Mouse (Mus musculus): ENCODE measurements around the gene Tm4sf20. TPM values are rescaled to one million over a fixed set of nuclear protein-coding genes. Genes with fewer than 3 reads are reported as not detected.
A peak's percentile ranks its signal among the peaks of the same experiment; 100 is the strongest.

Gene Tm4sf20
- polyA plus RNA-seq, 1 experiment from 2014 or later = 0.23 TPM

GRCm38 (mm10) chr1:82791105-82791504 lies 22.8 kb upstream of the Tm4sf20 start:
- no peak overlapping the region for H3K9ac ChIP-seq (ENCODE audit: low read length)
- 87% methylated on average over 11 of the region's 11 CpGs for WGBS
- no peaks in the 10 kb centered on the region for H3K36me3 ChIP-seq (ENCODE audit: control insufficient read depth, insufficient read depth, low read length)
- H3K27me3 ChIP-seq (ENCODE audit: control insufficient read depth, insufficient read depth, low read length) = no peaks in the 10 kb centered on the region
- no peaks in the 10 kb centered on the region for H3K4me1 ChIP-seq (replicated peaks; ENCODE audit: control insufficient read depth, insufficient read depth, low read length)
- no peak for DNase-seq (ENCODE audit: low spot score)
- H3K27ac ChIP-seq (ENCODE audit: low read depth, low read length) = no peak overlapping the region
- H3K9me3 ChIP-seq (ENCODE audit: control insufficient read depth, low read length) = no peaks in the 10 kb centered on the region
- no peak overlapping the region for H3K4me3 ChIP-seq (ENCODE audit: low read depth, low read length)
- no peak overlapping the region for H3K4me2 ChIP-seq (ENCODE audit: low read depth, low read length, severe bottlenecking)
- ATAC-seq (replicated peaks; ENCODE audit: low FRiP score) = no peak

GRCm38 (mm10) chr1:82788070-82788469 lies 19.8 kb upstream of the Tm4sf20 start:
- H3K27me3 ChIP-seq (ENCODE audit: control insufficient read depth, insufficient read depth, low read length) = no peaks in the 10 kb centered on the region

GRCm38 (mm10) chr1:82787414-82787813 lies 19.2 kb upstream of the Tm4sf20 start:
- H3K9me3 ChIP-seq (ENCODE audit: control insufficient read depth, low read length) = no peaks in the 10 kb centered on the region
- no peak overlapping the region for H3K4me2 ChIP-seq (ENCODE audit: low read depth, low read length, severe bottlenecking)
- ATAC-seq (replicated peaks; ENCODE audit: low FRiP score) (peak; percentile 64), DNase-seq (ENCODE audit: low spot score) (peak; percentile 60)
- WGBS = 13% methylated on average over 2 of the region's 2 CpGs
- no peaks in the 10 kb centered on the region for H3K36me3 ChIP-seq (ENCODE audit: control insufficient read depth, insufficient read depth, low read length)
- no peaks in the 10 kb centered on the region for H3K27me3 ChIP-seq (ENCODE audit: control insufficient read depth, insufficient read depth, low read length)
- no peak overlapping the region for H3K4me3 ChIP-seq (ENCODE audit: low read depth, low read length)
- no peaks in the 10 kb centered on the region for H3K4me1 ChIP-seq (replicated peaks; ENCODE audit: control insufficient read depth, insufficient read depth, low read length)
- no peak overlapping the region for H3K27ac ChIP-seq (ENCODE audit: low read depth, low read length)
- H3K9ac ChIP-seq (ENCODE audit: low read length) = no peak overlapping the region

More at GRCm38 (mm10) chr1:82788070-82788469, 19.8 kb upstream of the Tm4sf20 start:
- no peak overlapping the region for H3K4me3 ChIP-seq (ENCODE audit: low read depth, low read length)
- no peaks in the 10 kb centered on the region for H3K4me1 ChIP-seq (replicated peaks; ENCODE audit: control insufficient read depth, insufficient read depth, low read length)
- H3K36me3 ChIP-seq (ENCODE audit: control insufficient read depth, insufficient read depth, low read length) = no peaks in the 10 kb centered on the region
- no peak overlapping the region for H3K4me2 ChIP-seq (ENCODE audit: low read depth, low read length, severe bottlenecking)
- DNase-seq (ENCODE audit: low spot score) (no peak), ATAC-seq (replicated peaks; ENCODE audit: low FRiP score) (no peak)
- H3K9me3 ChIP-seq (ENCODE audit: control insufficient read depth, low read length) = no peaks in the 10 kb centered on the region
- WGBS = 85% methylated on average over 7 of the region's 7 CpGs
- H3K9ac ChIP-seq (ENCODE audit: low read length) = no peak overlapping the region
- no peak overlapping the region for H3K27ac ChIP-seq (ENCODE audit: low read depth, low read length)

- no peak overlapping the region for H3K27ac ChIP-seq (ENCODE audit: low read depth, low read length)
- H3K36me3 ChIP-seq (ENCODE audit: control insufficient read depth, insufficient read depth, low read length) = no peaks in the 10 kb centered on the region
- ATAC-seq (replicated peaks; ENCODE audit: low FRiP score) (no peak), DNase-seq (ENCODE audit: low spot score) (no peak)
- no peak overlapping the region for H3K4me3 ChIP-seq (ENCODE audit: low read depth, low read length)
- WGBS = 75% methylated on average over 6 of the region's 6 CpGs
- H3K9ac ChIP-seq (ENCODE audit: low read length) = no peak overlapping the region
- H3K27me3 ChIP-seq (ENCODE audit: control insufficient read depth, insufficient read depth, low read length) = no peaks in the 10 kb centered on the region
- H3K4me1 ChIP-seq (replicated peaks; ENCODE audit: control insufficient read depth, insufficient read depth, low read length) = no peaks in the 10 kb centered on the region
- H3K4me2 ChIP-seq (ENCODE audit: low read depth, low read length, severe bottlenecking) = no peak overlapping the region
- no peaks in the 10 kb centered on the region for H3K9me3 ChIP-seq (ENCODE audit: control insufficient read depth, low read length)
Observed at GRCm38 (mm10) chr1:82785546-82785945, 17.3 kb upstream of the Tm4sf20 start.

GRCm38 (mm10) chr1:82783559-82783958 lies 15.3 kb upstream of the Tm4sf20 start:
- Histone ChIP-seq H3K27ac (ENCODE audit: low read depth, low read length) (no peak overlapping the region), H3K9me3 (ENCODE audit: control insufficient read depth, low read length) (no peaks in the 10 kb centered on the region), H3K4me3 (ENCODE audit: low read depth, low read length) (no peak overlapping the region), H3K4me1 (replicated peaks; ENCODE audit: control insufficient read depth, insufficient read depth, low read length) (no peaks in the 10 kb centered on the region), H3K4me2 (ENCODE audit: low read depth, low read length, severe bottlenecking) (no peak overlapping the region), H3K9ac (ENCODE audit: low read length) (no peak overlapping the region), H3K27me3 (ENCODE audit: control insufficient read depth, insufficient read depth, low read length) (no peaks in the 10 kb centered on the region), H3K36me3 (ENCODE audit: control insufficient read depth, insufficient read depth, low read length) (no peaks in the 10 kb centered on the region)
- ATAC-seq (replicated peaks; ENCODE audit: low FRiP score) (no peak), DNase-seq (ENCODE audit: low spot score) (no peak)
- 67% methylated on average over 3 of the region's 3 CpGs for WGBS

GRCm38 (mm10) chr1:82779388-82779966 lies 11.2 kb upstream of the Tm4sf20 start:
- H3K4me2 ChIP-seq (ENCODE audit: low read depth, low read length, severe bottlenecking) = no peak overlapping the region
- no peaks in the 10 kb centered on the region for H3K36me3 ChIP-seq (ENCODE audit: control insufficient read depth, insufficient read depth, low read length)
- ATAC-seq (replicated peaks; ENCODE audit: low FRiP score) (no peak), DNase-seq (ENCODE audit: low spot score) (no peak)
- H3K27ac ChIP-seq (ENCODE audit: low read depth, low read length) = no peak overlapping the region
- H3K4me1 ChIP-seq (replicated peaks; ENCODE audit: control insufficient read depth, insufficient read depth, low read length) = no peaks in the 10 kb centered on the region
- no peak overlapping the region for H3K4me3 ChIP-seq (ENCODE audit: low read depth, low read length)
- no peaks in the 10 kb centered on the region for H3K27me3 ChIP-seq (ENCODE audit: control insufficient read depth, insufficient read depth, low read length)
- 90% methylated on average over 6 of the region's 6 CpGs for WGBS
- no peak overlapping the region for H3K9ac ChIP-seq (ENCODE audit: low read length)
- no peaks in the 10 kb centered on the region for H3K9me3 ChIP-seq (ENCODE audit: control insufficient read depth, low read length)

GRCm38 (mm10) chr1:82775293-82775692 lies 7.0 kb upstream of the Tm4sf20 start:
- H3K4me2 ChIP-seq (ENCODE audit: low read depth, low read length, severe bottlenecking) = no peak overlapping the region
- H3K4me1 ChIP-seq (replicated peaks; ENCODE audit: control insufficient read depth, insufficient read depth, low read length) = no peaks in the 10 kb centered on the region
- H3K27me3 ChIP-seq (ENCODE audit: control insufficient read depth, insufficient read depth, low read length) = no peaks in the 10 kb centered on the region
- H3K9ac ChIP-seq (ENCODE audit: low read length) = no peak overlapping the region
- no peak overlapping the region for H3K27ac ChIP-seq (ENCODE audit: low read depth, low read length)
- ATAC-seq (replicated peaks; ENCODE audit: low FRiP score) (no peak), DNase-seq (ENCODE audit: low spot score) (no peak)
- H3K9me3 ChIP-seq (ENCODE audit: control insufficient read depth, low read length) = no peaks in the 10 kb centered on the region
- H3K4me3 ChIP-seq (ENCODE audit: low read depth, low read length) = no peak overlapping the region
- H3K36me3 ChIP-seq (ENCODE audit: control insufficient read depth, insufficient read depth, low read length) = no peaks in the 10 kb centered on the region
- 90% methylated on average over 4 of the region's 4 CpGs for WGBS

GRCm38 (mm10) chr1:82773208-82773607 lies 4.9 kb upstream of the Tm4sf20 start:
- H3K36me3 ChIP-seq (ENCODE audit: control insufficient read depth, insufficient read depth, low read length) = no peaks in the 10 kb centered on the region
- DNase-seq (ENCODE audit: low spot score) = no peak
- 78% methylated on average over 5 of the region's 5 CpGs for WGBS

GRCm38 (mm10) chr1:82772428-82772827 lies 4.2 kb upstream of the Tm4sf20 start:
- no peaks in the 10 kb centered on the region for H3K27me3 ChIP-seq (ENCODE audit: control insufficient read depth, insufficient read depth, low read length)
- no peak overlapping the region for H3K9ac ChIP-seq (ENCODE audit: low read length)
- DNase-seq (ENCODE audit: low spot score) (no peak), ATAC-seq (replicated peaks; ENCODE audit: low FRiP score) (0 out of 2 replicates have a peak, but pooled peaks have one; percentile 27)
- H3K27ac ChIP-seq (ENCODE audit: low read depth, low read length) = no peak overlapping the region
- H3K9me3 ChIP-seq (ENCODE audit: control insufficient read depth, low read length) = no peaks in the 10 kb centered on the region
- H3K4me3 ChIP-seq (ENCODE audit: low read depth, low read length) = no peak overlapping the region
- no peaks in the 10 kb centered on the region for H3K4me1 ChIP-seq (replicated peaks; ENCODE audit: control insufficient read depth, insufficient read depth, low read length)
- 86% methylated on average over 4 of the region's 4 CpGs for WGBS
- H3K36me3 ChIP-seq (ENCODE audit: control insufficient read depth, insufficient read depth, low read length) = no peaks in the 10 kb centered on the region
- H3K4me2 ChIP-seq (ENCODE audit: low read depth, low read length, severe bottlenecking) = no peak overlapping the region

More at GRCm38 (mm10) chr1:82773208-82773607, 4.9 kb upstream of the Tm4sf20 start:
- ATAC-seq (replicated peaks; ENCODE audit: low FRiP score) = no peak
- Histone ChIP-seq H3K27ac (ENCODE audit: low read depth, low read length) (no peak overlapping the region), H3K9ac (ENCODE audit: low read length) (no peak overlapping the region), H3K4me2 (ENCODE audit: low read depth, low read length, severe bottlenecking) (no peak overlapping the region), H3K4me1 (replicated peaks; ENCODE audit: control insufficient read depth, insufficient read depth, low read length) (no peaks in the 10 kb centered on the region), H3K27me3 (ENCODE audit: control insufficient read depth, insufficient read depth, low read length) (no peaks in the 10 kb centered on the region), H3K9me3 (ENCODE audit: control insufficient read depth, low read length) (no peaks in the 10 kb centered on the region), H3K4me3 (ENCODE audit: low read depth, low read length) (no peak overlapping the region)

All from forebrain, embryonic 11.5 days (tissue).